ENCODE assay signal across 11 mouse cellular contexts in the genomic region with DNA sequence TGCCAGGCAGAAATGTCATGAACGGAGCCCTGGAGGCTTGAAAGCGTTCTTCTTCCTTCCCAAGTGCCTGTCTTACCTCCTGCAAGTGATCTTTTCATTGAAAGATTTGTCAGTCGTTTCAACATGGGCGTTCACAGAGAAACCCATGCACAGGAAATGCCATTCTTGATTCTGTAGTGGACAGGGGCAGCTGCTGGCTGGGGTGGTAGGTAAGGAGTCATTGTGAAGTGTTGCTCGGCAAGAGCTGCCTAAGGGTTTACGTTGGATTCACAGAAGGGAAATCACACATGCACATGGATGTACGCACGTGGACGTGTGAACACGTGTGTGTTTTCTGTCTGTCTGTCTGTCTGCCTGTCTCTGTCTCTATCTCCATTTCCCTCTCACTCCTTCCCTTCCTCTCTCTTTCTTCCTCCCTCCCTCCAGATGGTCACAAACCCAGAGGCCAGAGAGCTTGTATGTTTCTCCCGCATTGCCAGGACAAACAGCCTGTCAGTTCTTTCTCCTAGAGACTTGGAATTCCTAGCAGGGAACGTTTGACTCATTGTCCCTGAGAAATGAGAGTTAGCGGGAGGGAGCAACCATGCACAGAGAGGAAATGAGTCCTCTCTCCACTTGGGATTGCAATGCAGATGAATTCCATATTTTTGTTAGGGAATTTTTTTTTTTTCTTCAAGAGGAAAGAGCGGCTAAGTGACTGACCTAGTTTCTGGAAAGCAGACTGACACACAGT.
DNase-seq lines count a peak whose midpoint lies in the region; ATAC-seq and TF ChIP-seq lines count a peak whose summit lies in the region.
"Had no signal": no experiment of that assay in that cellular context is flagged by ENCODE, and none has a peak within 500 bp of the region (broad histone marks: within the 10 kb centered on the region; RNA-seq: fewer than 3 reads in every experiment).

No protein-coding gene starts in this region.

- no peak for TF ChIP-seq EP300 in heart, postnatal 0 days (IDR thresholded peaks at IDR 0.05; ENCODE audit: low read depth)

- DNase-seq in gastrocnemius, adult 2 months = no peak
- no peak for DNase-seq in gastrocnemius, adult 8-10 months (ENCODE audit: low spot score in 2 of 2)
- peak; percentile 43 for DNase-seq in retina, postnatal 1 day
- no peak for DNase-seq in retina, embryonic 14.5 days (ENCODE audit: low spot score)
- peak; percentile 68 for DNase-seq in heart, postnatal 0 days (ENCODE audit: low spot score)
- DNase-seq in cerebellum, adult 9-10 months = no peak
- no peak for DNase-seq in gastrocnemius, postnatal 36 days
- no peak for DNase-seq in left cerebral cortex, postnatal 10 days (ENCODE audit: extremely low spot score in 1 of 2, low spot score in 2 of 2)

- no peaks in the 10 kb centered on the region for H3K36me3 ChIP-seq in heart, postnatal 0 days (replicated peaks; ENCODE audit: control insufficient read depth, insufficient read depth, low read length)
- H3K36me3 ChIP-seq: midbrain, embryonic 10.5 days had no signal

- H3K4me3 ChIP-seq in gastrocnemius, adult 2 months = no peak overlapping the region
- no peak overlapping the region for H3K4me3 ChIP-seq in heart, postnatal 0 days (ENCODE audit: low read depth, low read length)
- H3K4me3 ChIP-seq: left cerebral cortex, adult 2 months; midbrain, embryonic 10.5 days had no signal

- TF ChIP-seq CTCF in gastrocnemius, adult 2 months (IDR thresholded peaks at IDR 0.05) = no peak
- TF ChIP-seq CTCF in heart, postnatal 0 days (IDR thresholded peaks at IDR 0.05; ENCODE audit: low read depth) = no peak

- no peak overlapping the region for H3K4me2 ChIP-seq in heart, postnatal 0 days (ENCODE audit: low read depth, low read length)

- intact Hi-C loops in gastrocnemius, adult 2 months (cut with DNase I) = loop anchor here (5.0 kb wide), 1 partner anchor 33 kb away; no protein-coding TSS in a partner anchor
- intact Hi-C loops in gastrocnemius, postnatal 36 days (cut with DNase I) = loop anchor here (10.0 kb wide), 1 partner anchor 345 kb away; no protein-coding TSS in a partner anchor
- intact Hi-C loops in left cerebral cortex, postnatal 10 days (cut with DNase I) = no loop called here

- no peak overlapping the region for H3K9ac ChIP-seq in heart, postnatal 0 days (replicated peaks; ENCODE audit: low read depth, low read length)

- peaks cover 27% of the 10 kb centered on the region; the same call in 1 of the 2 replicates for H3K4me1 ChIP-seq in heart, postnatal 0 days (ENCODE audit: control insufficient read depth, insufficient read depth)

- no peaks in the 10 kb centered on the region for H3K27me3 ChIP-seq in heart, postnatal 0 days (ENCODE audit: control insufficient read depth, insufficient read depth, low read length)

- no peaks in the 10 kb centered on the region for H3K9me3 ChIP-seq in heart, postnatal 0 days (replicated peaks; ENCODE audit: control insufficient read depth, low read length)
- H3K9me3 ChIP-seq: midbrain, embryonic 10.5 days had no signal

- H3K27ac ChIP-seq in gastrocnemius, adult 2 months = peak overlapping the region; percentile 56
- H3K27ac ChIP-seq in heart, postnatal 0 days (ENCODE audit: low read depth) = peak overlapping the region; percentile 54
- H3K27ac ChIP-seq: left cerebral cortex, adult 2 months; midbrain, embryonic 10.5 days had no signal

- 50% methylated on average over 14 of the region's 14 CpGs for WGBS in heart, postnatal 0 days

- peak; percentile 35; the same call in 1 of the 2 replicates for ATAC-seq in heart, postnatal 0 days (ENCODE audit: insufficient read depth, low read depth)
- ATAC-seq: CD4-positive, CD25-positive, alpha-beta regulatory T cell, adult 4 months had no signal

Comparison
In these comparisons a context has a peak if more than half of its experiments do, and no peak if none do; other contexts are left out.
1. DNase-seq: peak in retina, postnatal 1 day (single experiment) and heart, postnatal 0 days (single experiment); none in gastrocnemius, adult 2 months (single experiment), gastrocnemius, adult 8-10 months (0 of 2), retina, embryonic 14.5 days (single experiment), cerebellum, adult 9-10 months (single experiment), gastrocnemius, postnatal 36 days (0 of 2) and left cerebral cortex, postnatal 10 days (0 of 2).